Mouse (Mus musculus) lung, adult 2 months (tissue): ENCODE results near the gene Elovl6. TPM values are rescaled to one million over a fixed set of nuclear protein-coding genes. Genes with fewer than 3 reads are reported as not detected.

Source experiments
- DNase-seq: peaks from one replicate; pipeline ENCODE4 v3.0.0; 2022
- H3K4me1 ChIP-seq: fragments of 200-500 bp; 2 replicates; pipeline ENCODE4 v1.6.1; 2011; ENCODE audit warnings: low read length; ENCODE audit not compliant: control insufficient read depth, insufficient read depth
- H3K4me3 ChIP-seq: fragments of 200-500 bp; replicated peaks from 2 replicates; pipeline ENCODE3; 2011; ENCODE audit warnings: low read depth, mild to moderate bottlenecking, control low read depth, low read length; ENCODE audit errors: extremely low read depth
- CTCF ChIP-seq: fragments of 200-500 bp; IDR thresholded peaks from 2 replicates; pipeline ENCODE4 v1.5.1; 2011; ENCODE audit warnings: mild to moderate bottlenecking, low read length, control low read depth; ENCODE audit not compliant: insufficient read depth
- POLR2A ChIP-seq: fragments of 200-500 bp; IDR thresholded peaks from 2 replicates; pipeline ENCODE4 v1.6.1; 2011; ENCODE audit warnings: low read depth, mild to moderate bottlenecking, control low read depth, low read length, borderline replicate concordance; ENCODE audit errors: extremely low read depth
- WGBS: fragments of 180-500 bp; shearing (Covaris S2); methylation state at CpG from one replicate; pipeline ENCODE4 v1.1.7; 2018; 5-methylcytosine and 5-hydroxymethylcytosine counted together
- polyA plus RNA-seq: library from polyadenylated mRNA; depleted of rRNA; stranded (reverse); fragments of >200 nt; gene quantifications from 2 replicates; pipeline ENCODE4 v1.2.3, GENCODE M21; 2012

Elovl6 gene
- polyA plus RNA-seq, 1 experiment: 25.1 TPM

DNA sequence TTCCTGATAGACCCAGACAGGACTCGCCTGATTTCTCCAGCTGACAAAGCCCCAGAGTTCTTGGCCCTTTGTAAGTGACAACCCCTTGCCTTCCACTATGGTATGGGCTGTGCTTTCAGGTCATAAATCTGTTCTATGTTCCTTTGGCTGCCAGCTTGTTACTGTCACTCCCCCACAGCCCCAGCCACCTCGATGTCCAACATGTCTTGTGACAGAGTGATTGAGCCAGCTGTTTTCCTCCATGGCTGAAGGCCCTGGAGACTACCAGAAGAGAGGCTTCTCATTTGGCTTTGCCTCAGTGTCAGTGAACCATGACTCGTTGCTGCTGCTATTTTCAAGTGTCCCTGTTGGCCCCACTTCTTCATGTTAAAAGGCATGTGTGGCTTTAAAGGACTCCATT, 113.3 kb downstream of the Elovl6 start:
- Histone ChIP-seq H3K4me1 (no peaks in the 10 kb centered on the region), H3K4me3 (no peak overlapping the region)
- no peak for DNase-seq
- 42% methylated on average over 3 of the region's 3 CpGs for WGBS
- TF ChIP-seq CTCF: no peak
- no peak for TF ChIP-seq POLR2A

DNA sequence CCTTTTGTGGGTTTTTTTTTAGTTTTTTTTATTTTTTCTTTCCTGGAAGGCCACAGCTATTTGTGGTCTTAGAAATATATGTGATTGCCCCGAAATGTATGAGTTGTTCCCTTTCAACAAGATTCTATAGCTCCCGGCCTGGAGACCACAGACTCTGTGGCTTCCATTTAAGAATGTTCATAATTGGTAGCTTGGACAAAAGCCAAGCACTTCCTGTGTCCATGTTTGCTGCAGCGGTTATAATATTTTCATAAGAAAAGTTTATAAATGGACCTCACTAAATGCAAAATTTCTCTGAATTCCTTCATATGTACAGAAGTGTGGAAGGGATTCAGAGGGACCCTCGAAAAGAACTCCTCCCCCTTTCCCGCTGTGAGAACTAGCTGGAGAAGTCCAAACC, 114.6 kb downstream of the Elovl6 start:
- WGBS: 62% methylated on average over 5 of the region's 5 CpGs

DNA sequence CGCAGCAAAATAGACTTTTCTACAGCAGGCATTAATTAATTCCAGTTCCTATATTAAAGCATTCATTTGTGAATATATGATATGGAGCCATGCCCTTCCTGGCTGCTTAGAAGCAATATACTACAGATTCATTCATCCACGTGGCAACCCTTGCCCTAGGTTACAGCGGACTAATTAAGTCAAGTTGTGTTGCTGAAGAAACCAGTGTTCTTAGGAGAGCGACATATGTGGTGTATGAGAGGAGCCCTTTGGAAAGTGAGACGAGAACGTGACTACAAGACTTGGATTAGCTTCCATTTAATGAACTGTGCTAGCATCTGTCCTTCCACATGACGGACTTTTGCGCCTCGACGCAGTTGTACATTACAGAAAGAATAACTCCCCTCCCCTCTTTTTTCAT, 115.2 kb downstream of the Elovl6 start:
- WGBS: 90% methylated on average over 10 of the region's 10 CpGs
- TF ChIP-seq CTCF: no peak
- no peak for TF ChIP-seq POLR2A
- no peak overlapping the region for H3K4me3 ChIP-seq
- DNase-seq: no peak
- no peaks in the 10 kb centered on the region; the same call in 1 of the 2 replicates for H3K4me1 ChIP-seq

More for the DNA sequence above, 114.6 kb downstream of the Elovl6 start:
- no peak overlapping the region for H3K4me3 ChIP-seq
- no peak for DNase-seq
- no peak for TF ChIP-seq POLR2A
- no peak for TF ChIP-seq CTCF
- H3K4me1 ChIP-seq: no peaks in the 10 kb centered on the region; the same call in 1 of the 2 replicates

DNA sequence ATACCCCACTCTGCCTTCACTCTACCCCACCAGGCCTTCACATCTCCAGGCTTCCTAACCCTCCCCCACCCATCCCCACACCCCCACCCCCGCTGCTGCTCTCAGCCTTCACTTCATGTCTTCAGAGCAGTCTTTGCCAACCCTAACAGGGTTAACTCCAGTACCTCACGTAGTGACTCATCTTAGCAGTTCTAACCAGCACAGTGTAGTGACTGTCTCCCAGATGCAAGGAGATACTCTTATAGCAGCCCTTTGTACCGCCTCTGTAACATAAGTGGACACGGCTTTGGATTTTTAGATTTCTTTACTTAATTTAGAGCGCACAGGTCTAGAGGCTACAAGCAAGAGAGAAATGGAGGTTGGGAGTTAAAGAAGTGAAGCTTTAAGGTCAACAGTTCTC, 116.4 kb downstream of the Elovl6 start:
- H3K4me3 ChIP-seq: no peak overlapping the region
- H3K4me1 ChIP-seq: no peaks in the 10 kb centered on the region; the same call in 1 of the 2 replicates
- 89% methylated on average over 5 of the region's 5 CpGs for WGBS
- no peak for DNase-seq
- TF ChIP-seq POLR2A: no peak
- no peak for TF ChIP-seq CTCF

DNA sequence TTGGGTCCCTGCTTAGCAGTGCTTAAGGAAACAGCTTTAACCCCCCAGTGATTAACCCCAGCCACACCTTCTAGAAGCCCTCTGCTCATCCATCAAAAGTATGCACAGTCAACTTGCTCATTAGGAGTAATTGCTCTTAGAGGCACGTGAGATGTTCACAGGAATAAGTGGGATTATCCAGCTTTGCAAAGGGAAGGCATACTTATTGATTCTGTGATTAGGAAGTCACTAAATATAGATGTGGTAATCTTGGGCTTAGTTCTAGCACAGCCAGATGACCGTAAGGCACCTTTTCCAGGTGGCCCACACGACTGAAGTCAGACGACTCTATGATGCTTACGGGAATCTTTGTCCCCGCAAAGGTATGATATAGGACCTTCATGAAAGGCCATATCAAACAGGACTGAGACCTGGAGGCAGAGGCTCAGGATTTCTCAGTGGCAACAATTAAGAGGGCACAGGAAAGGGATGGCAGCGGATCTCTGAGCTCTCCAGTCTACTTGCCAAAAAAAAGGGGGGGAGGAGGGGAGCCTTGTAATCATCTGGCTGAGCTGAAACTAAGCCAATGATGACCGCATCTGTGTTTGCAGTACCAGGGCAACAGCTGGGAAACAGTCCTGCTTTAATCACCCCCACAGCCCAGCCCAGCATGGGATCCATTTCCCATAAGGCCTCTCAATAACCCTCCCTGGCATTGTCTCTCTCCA, 117.6 kb downstream of the Elovl6 start:
- TF ChIP-seq CTCF (no peak), POLR2A (no peak)
- H3K4me3 ChIP-seq: no peak overlapping the region
- WGBS: 72% methylated on average over 8 of the region's 8 CpGs
- H3K4me1 ChIP-seq: no peaks in the 10 kb centered on the region; the same call in 1 of the 2 replicates
- no peak for DNase-seq

DNA sequence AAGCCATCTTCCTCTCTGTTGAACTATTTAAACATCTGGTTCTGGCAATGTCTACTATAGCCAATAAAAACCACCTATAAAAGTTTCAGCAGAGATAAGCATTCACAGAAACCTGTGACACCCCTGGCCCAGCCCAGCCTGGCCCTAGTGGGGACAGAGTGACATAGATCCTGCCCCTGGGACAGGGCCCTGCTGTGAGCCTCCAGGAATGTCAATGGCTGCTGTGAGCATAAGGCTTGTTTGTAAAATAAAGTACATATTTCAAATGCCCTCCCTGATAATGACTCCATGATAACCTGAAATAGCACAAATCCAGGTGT, 118.1 kb downstream of the Elovl6 start:
- TF ChIP-seq CTCF (no peak), POLR2A (no peak)
- Histone ChIP-seq H3K4me3 (no peak overlapping the region), H3K4me1 (no peaks in the 10 kb centered on the region; the same call in 1 of the 2 replicates)
- DNase-seq: no peak

DNA sequence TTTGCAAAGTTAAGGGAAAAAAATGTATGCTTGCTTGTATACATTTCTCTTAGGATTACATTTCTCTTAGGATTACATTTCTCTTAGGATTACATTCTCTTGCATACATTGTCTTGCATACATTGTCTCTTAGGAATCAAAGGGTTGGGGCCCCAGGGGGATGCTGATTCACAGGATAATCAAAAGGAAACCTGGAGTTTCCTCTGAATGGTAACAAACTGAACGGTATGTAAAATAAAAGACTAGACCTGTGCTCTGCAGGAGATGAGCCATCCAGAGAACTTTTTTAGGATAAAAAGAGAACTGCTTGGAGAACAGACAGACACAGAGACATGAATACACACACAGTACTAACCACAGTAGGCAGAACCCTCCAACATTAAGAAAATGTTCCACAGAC, 118.8 kb downstream of the Elovl6 start:
- no peak for TF ChIP-seq CTCF
- TF ChIP-seq POLR2A: no peak
- DNase-seq: no peak
- no peak overlapping the region for H3K4me3 ChIP-seq
- H3K4me1 ChIP-seq: no peaks in the 10 kb centered on the region; the same call in 1 of the 2 replicates
- WGBS: 56% methylated on average over 1 of the region's 1 CpGs

DNA sequence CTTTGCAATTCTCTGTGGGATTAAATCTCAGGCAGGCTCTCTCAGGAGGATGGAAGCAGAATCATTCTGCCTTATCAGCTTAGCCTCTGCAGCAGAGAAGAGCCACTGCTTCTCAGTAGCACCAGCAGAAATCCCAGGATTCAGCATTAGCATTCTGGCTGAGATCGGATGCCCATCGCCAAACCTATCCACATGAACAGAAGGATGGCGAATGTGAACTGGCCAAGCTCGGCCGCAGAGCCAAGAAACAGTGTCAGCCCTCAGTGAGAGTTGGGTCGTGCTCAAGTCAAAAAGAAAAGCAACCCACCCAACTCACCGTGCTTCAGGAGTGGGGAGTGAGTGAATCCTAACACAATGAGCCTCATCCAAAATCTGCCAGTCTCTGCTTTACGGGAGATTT, 119.6 kb downstream of the Elovl6 start:
- TF ChIP-seq CTCF (no peak), POLR2A (no peak)
- DNase-seq: no peak
- 92% methylated on average over 8 of the region's 8 CpGs for WGBS
- no peaks in the 10 kb centered on the region; the same call in 1 of the 2 replicates for H3K4me1 ChIP-seq
- H3K4me3 ChIP-seq: no peak overlapping the region

DNA sequence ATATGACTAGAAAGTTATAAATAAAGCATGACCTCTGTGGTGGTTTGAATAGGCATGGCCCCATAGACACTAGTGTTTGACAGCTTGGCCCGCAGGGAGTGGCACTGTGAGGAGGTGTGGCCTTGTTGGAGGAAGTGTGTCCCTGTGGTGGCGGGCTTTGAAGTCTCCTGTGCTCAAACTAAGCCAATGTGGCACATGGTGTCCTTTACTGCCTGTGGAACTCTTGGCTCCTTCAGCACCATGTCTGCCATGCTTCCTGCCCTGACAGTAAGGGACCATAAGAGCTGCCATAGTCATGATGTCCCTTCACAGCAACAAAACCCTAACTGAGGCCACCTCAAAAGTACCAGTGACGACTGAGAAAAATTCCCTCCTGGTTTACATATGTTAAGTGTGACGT, 120.3 kb downstream of the Elovl6 start:
- TF ChIP-seq CTCF: no peak
- no peak for TF ChIP-seq POLR2A
- H3K4me3 ChIP-seq: no peak overlapping the region
- no peak for DNase-seq
- no peaks in the 10 kb centered on the region; the same call in 1 of the 2 replicates for H3K4me1 ChIP-seq
- 90% methylated on average over 4 of the region's 4 CpGs for WGBS

DNA sequence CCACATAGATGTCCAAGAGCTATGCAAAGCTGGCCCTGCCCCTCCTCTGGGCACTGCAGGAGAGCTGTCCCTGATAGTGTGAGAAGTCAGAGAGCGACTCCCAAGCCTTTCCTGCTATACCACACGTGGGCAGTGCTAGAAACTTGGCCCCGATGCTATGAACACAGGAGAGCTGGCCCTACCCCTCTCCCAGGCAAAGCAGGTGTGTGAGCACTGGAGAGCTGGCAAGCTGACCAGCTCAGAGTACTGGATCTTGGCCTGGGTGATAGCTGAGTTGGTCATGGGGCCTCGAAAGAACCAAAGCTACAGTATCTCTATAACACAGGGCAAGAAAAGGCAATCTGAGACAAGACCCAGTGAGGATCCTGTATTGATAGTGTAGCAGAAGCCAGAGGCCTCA, 124.4 kb downstream of the Elovl6 start:
- Histone ChIP-seq H3K4me1 (no peaks in the 10 kb centered on the region), H3K4me3 (no peak overlapping the region)
- no peak for DNase-seq
- 64% methylated on average over 4 of the region's 4 CpGs for WGBS
- TF ChIP-seq POLR2A: no peak
- no peak for TF ChIP-seq CTCF

DNA sequence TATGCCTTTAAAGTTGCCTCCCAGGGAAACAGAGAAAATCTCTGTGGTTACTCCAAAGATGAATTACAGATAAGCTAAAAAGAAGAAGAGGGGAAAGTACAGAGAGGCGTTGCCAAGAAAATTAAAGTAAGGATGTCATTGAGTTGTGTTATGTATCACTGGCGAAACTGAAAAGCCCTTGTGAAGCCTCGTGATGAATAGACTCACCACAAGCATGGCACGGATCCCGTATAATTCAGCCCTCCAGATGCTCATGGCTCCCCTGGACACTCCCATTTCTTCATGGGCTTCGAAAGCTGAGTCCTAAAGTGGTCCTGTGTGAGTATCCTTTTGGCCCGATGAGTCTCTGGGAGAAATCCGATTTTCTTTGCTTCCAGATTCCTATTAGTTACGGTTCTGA, 125.1 kb downstream of the Elovl6 start:
- no peak for DNase-seq
- WGBS: 91% methylated on average over 9 of the region's 9 CpGs
- TF ChIP-seq POLR2A: no peak
- no peak for TF ChIP-seq CTCF
- Histone ChIP-seq H3K4me1 (no peaks in the 10 kb centered on the region), H3K4me3 (no peak overlapping the region)
